Mouse (Mus musculus): ENCODE measurements around the gene Gpld1. TPM values are rescaled to one million over a fixed set of nuclear protein-coding genes. Genes with fewer than 3 reads are reported as not detected.

The Gpld1 gene
- polyA plus RNA-seq, 1 experiment from 2014 or later = 2.1 TPM

DNA sequence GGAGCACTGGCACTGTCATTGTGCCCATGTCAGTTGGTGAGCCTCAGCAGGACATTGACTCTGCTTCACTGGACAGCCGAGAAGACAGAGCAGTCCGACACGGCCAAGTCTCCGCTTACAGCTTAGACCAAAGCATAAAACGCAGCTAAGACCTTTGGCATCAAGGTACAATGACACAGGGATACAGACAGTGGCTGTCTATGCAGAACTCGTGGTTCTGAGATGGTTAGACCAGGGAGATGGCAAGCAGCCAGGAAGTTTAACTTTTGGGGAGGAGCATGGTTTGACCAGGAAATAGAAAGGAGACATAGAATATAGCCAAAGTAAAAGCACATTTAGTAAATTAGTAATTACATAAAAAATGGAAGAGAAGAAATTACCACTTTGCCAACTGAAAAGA, 46.1 kb downstream of the Gpld1 start:
- Histone ChIP-seq H3K4me2 (no peak overlapping the region), H3K4me1 (replicated peaks) (no peaks in the 10 kb centered on the region), H3K27me3 (no peaks in the 10 kb centered on the region), H3K36me3 (peaks cover 49% of the 10 kb centered on the region), H3K9ac (no peak overlapping the region), H3K4me3 (no peak overlapping the region), H3K9me3 (no peaks in the 10 kb centered on the region), H3K27ac (replicated peaks) (no peak overlapping the region)
- WGBS = 84% methylated on average over 6 of the region's 6 CpGs
- no peak for ATAC-seq (ENCODE audit: low read depth)

DNA sequence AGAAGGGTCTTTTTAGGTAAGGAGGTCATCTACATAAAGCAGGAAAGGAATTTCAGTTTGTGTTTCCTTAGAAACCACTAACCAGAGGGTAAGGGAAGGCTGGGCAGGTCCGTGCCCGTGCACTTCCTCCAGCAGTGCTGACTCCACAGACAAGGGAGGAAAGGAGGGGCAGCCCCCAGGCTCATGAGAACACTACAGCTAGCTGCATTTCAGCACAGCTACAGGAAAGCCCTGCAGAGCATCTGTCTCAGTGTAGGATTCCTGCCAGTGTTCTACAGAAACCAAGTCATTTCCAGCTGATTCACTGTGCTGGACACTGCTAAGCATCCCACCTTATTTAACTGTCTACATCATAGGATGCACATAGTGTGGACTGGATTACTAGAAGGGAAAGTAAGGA, 50.2 kb downstream of the Gpld1 start:
- no peaks in the 10 kb centered on the region for H3K9me3 ChIP-seq
- no peak overlapping the region for H3K9ac ChIP-seq
- ATAC-seq (ENCODE audit: low read depth) = no peak
- no peak overlapping the region for H3K4me3 ChIP-seq
- H3K4me2 ChIP-seq = no peak overlapping the region
- H3K4me1 ChIP-seq (replicated peaks) = no peaks in the 10 kb centered on the region
- peaks cover 85% of the 10 kb centered on the region for H3K36me3 ChIP-seq
- 31% methylated on average over 2 of the region's 2 CpGs for WGBS
- no peaks in the 10 kb centered on the region for H3K27me3 ChIP-seq
- no peak overlapping the region for H3K27ac ChIP-seq (replicated peaks)

DNA sequence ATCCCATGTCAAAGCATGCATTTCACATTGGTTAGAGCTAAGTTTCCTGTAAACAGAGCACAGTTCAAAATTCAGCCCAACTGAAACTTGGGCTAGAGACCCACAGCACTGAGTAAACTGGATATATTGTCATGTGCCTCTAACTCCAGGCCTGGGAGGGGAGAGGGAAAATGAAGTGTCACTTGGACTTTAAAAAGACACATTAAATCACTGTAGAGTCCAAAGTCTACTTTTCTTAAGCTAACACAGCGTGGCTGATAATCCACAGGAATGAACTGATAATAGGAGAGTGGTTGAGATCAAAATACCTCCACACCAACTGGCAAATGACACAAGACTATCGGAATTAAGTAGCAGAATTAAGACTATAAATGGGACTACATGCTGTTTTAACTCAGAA, 56.6 kb downstream of the Gpld1 start:
- Histone ChIP-seq H3K4me3 (no peak overlapping the region), H3K4me1 (replicated peaks) (no peaks in the 10 kb centered on the region), H3K9me3 (no peaks in the 10 kb centered on the region), H3K27me3 (no peaks in the 10 kb centered on the region), H3K4me2 (no peak overlapping the region), H3K9ac (no peak overlapping the region), H3K27ac (replicated peaks) (no peak overlapping the region), H3K36me3 (peaks cover 87% of the 10 kb centered on the region)
- 94% methylated on average over 2 of the region's 2 CpGs for WGBS
- ATAC-seq (ENCODE audit: low read depth) = no peak

- no peaks in the 10 kb centered on the region for H3K4me1 ChIP-seq (replicated peaks)
- no peak overlapping the region for H3K4me2 ChIP-seq
- H3K4me3 ChIP-seq = no peak overlapping the region
- no peak for ATAC-seq (ENCODE audit: low read depth)
- H3K9me3 ChIP-seq = no peaks in the 10 kb centered on the region
- H3K9ac ChIP-seq = no peak overlapping the region
- H3K27ac ChIP-seq (replicated peaks) = no peak overlapping the region
- no peaks in the 10 kb centered on the region for H3K27me3 ChIP-seq
- H3K36me3 ChIP-seq = peaks cover 75% of the 10 kb centered on the region
Observed at GRCm38 (mm10) chr13:25002965-25003364, 60.0 kb downstream of the Gpld1 start.

DNA sequence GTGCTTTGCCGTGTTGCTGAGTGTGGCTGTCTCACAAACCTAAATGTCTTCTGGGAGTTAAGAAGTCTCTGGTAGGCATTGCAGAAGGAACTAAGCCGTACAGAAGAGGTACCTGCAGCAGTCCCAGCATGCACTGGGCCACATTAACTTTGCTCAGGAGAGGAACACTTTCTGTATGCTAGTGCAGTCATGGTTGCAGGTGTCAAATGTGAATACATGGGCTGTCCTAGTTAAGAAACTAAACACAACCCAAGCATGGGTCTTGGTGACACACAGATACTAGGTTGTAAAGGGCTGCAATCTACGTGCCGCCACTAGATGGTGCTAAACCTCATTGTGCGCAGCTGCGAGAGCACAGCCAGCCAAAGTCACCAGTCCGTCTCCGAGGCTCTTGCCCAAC, 64.2 kb downstream of the Gpld1 start:
- H3K36me3 ChIP-seq = peaks cover 36% of the 10 kb centered on the region
- H3K27me3 ChIP-seq = no peaks in the 10 kb centered on the region
- H3K9me3 ChIP-seq = no peaks in the 10 kb centered on the region
- no peak overlapping the region for H3K4me2 ChIP-seq
- ATAC-seq (ENCODE audit: low read depth) = no peak
- no peak overlapping the region for H3K4me3 ChIP-seq
- no peaks in the 10 kb centered on the region for H3K4me1 ChIP-seq (replicated peaks)
- no peak overlapping the region for H3K27ac ChIP-seq (replicated peaks)
- 75% methylated on average over 7 of the region's 8 CpGs for WGBS
- H3K9ac ChIP-seq = no peak overlapping the region

GRCm38 (mm10) chr13:25018316-25018715, 75.4 kb downstream of the Gpld1 start:
- Histone ChIP-seq H3K9ac (peak overlapping the region; percentile 17; the same call in 1 of the 2 replicates), H3K27me3 (no peaks in the 10 kb centered on the region), H3K27ac (replicated peaks) (no peak overlapping the region), H3K36me3 (0 out of 2 replicates have a peak, but pooled peaks cover 8% of the 10 kb centered on the region), H3K4me3 (no peak overlapping the region), H3K9me3 (no peaks in the 10 kb centered on the region), H3K4me2 (peak overlapping the region; percentile 74), H3K4me1 (replicated peaks) (peaks cover 25% of the 10 kb centered on the region)
- WGBS = 90% methylated on average over 9 of the region's 9 CpGs
- no peak for ATAC-seq (ENCODE audit: low read depth)

- Histone ChIP-seq H3K4me3 (peak within 1 kb of the TSS; percentile 93), H3K27ac (replicated peaks) (peak within 1 kb of the TSS; percentile 87), H3K9ac (peak within 1 kb of the TSS; percentile 95), H3K4me2 (peak within 1 kb of the TSS; percentile 74), H3K4me1 (replicated peaks) (peaks cover 25% of the 10 kb centered on the region), H3K27me3 (no peaks in the 10 kb centered on the region), H3K9me3 (no peaks in the 10 kb centered on the region), H3K36me3 (0 out of 2 replicates have a peak, but pooled peaks cover 8% of the 10 kb centered on the region)
- WGBS = under 1% methylated on average over 77 of the region's 84 CpGs
- ATAC-seq (ENCODE audit: low read depth) = peak; percentile 94
Observed at GRCm38 (mm10) chr13:25019793-25020539, 77.0 kb downstream of the Gpld1 start, which contains the start of gene Mrs2. Mrs2 (minus strand) TSS chr13:25020379.

DNA sequence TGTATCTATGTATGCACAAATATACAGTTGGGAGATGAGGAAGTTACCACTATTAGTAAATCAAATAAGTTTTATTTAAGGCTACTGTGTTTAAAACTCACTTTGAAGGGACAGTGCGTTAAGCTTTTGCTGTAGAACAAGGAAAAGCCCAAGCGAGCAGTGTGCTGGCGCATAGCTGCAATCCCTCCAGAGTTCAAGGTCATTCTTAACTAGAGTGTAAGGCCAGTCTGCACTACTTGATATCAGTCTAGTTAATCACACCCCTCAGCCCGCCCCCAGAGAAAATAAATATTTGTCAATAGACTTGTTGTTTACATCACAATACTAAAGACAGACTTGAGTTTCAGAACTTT, 77.6 kb downstream of the Gpld1 start:
- no peaks in the 10 kb centered on the region for H3K9me3 ChIP-seq
- ATAC-seq (ENCODE audit: low read depth) = no peak; the same call in 1 of the 2 replicates
- H3K4me3 ChIP-seq = peak overlapping the region; percentile 93
- peaks cover 25% of the 10 kb centered on the region for H3K4me1 ChIP-seq (replicated peaks)
- 55% methylated on average over 4 of the region's 4 CpGs for WGBS
- peak overlapping the region; percentile 95 for H3K9ac ChIP-seq
- 0 out of 2 replicates have a peak, but pooled peaks cover 8% of the 10 kb centered on the region for H3K36me3 ChIP-seq
- no peaks in the 10 kb centered on the region for H3K27me3 ChIP-seq
- peak overlapping the region; percentile 74 for H3K4me2 ChIP-seq
- H3K27ac ChIP-seq (replicated peaks) = peak overlapping the region; percentile 87

GRCm38 (mm10) chr13:25022386-25022785, 79.4 kb downstream of the Gpld1 start:
- Histone ChIP-seq H3K4me2 (no peak overlapping the region), H3K27ac (replicated peaks) (no peak overlapping the region), H3K9me3 (no peaks in the 10 kb centered on the region), H3K9ac (no peak overlapping the region), H3K4me1 (replicated peaks) (peaks cover 25% of the 10 kb centered on the region), H3K27me3 (no peaks in the 10 kb centered on the region), H3K4me3 (no peak overlapping the region), H3K36me3 (0 out of 2 replicates have a peak, but pooled peaks cover 2% of the 10 kb centered on the region)
- no peak for ATAC-seq (ENCODE audit: low read depth)
- WGBS = 74% methylated on average over 4 of the region's 4 CpGs

- H3K4me2 ChIP-seq = no peak overlapping the region
- WGBS = 83% methylated on average over 3 of the region's 3 CpGs
- no peak overlapping the region for H3K4me3 ChIP-seq
- no peak for ATAC-seq (ENCODE audit: low read depth)
- H3K9ac ChIP-seq = no peak overlapping the region
- H3K36me3 ChIP-seq = no peaks in the 10 kb centered on the region
- H3K9me3 ChIP-seq = no peaks in the 10 kb centered on the region
- no peak overlapping the region for H3K27ac ChIP-seq (replicated peaks)
- H3K4me1 ChIP-seq (replicated peaks) = peaks cover 20% of the 10 kb centered on the region
- no peaks in the 10 kb centered on the region for H3K27me3 ChIP-seq
Observed at GRCm38 (mm10) chr13:25023129-25023528, 80.2 kb downstream of the Gpld1 start.

GRCm38 (mm10) chr13:25024655-25025054, 81.7 kb downstream of the Gpld1 start:
- Histone ChIP-seq H3K9ac (no peak overlapping the region), H3K4me2 (no peak overlapping the region), H3K4me3 (no peak overlapping the region), H3K27ac (replicated peaks) (no peak overlapping the region), H3K9me3 (no peaks in the 10 kb centered on the region), H3K4me1 (replicated peaks) (peaks cover 6% of the 10 kb centered on the region), H3K27me3 (no peaks in the 10 kb centered on the region), H3K36me3 (no peaks in the 10 kb centered on the region)
- no peak for ATAC-seq (ENCODE audit: low read depth)
- 29% methylated on average over 2 of the region's 2 CpGs for WGBS

DNA sequence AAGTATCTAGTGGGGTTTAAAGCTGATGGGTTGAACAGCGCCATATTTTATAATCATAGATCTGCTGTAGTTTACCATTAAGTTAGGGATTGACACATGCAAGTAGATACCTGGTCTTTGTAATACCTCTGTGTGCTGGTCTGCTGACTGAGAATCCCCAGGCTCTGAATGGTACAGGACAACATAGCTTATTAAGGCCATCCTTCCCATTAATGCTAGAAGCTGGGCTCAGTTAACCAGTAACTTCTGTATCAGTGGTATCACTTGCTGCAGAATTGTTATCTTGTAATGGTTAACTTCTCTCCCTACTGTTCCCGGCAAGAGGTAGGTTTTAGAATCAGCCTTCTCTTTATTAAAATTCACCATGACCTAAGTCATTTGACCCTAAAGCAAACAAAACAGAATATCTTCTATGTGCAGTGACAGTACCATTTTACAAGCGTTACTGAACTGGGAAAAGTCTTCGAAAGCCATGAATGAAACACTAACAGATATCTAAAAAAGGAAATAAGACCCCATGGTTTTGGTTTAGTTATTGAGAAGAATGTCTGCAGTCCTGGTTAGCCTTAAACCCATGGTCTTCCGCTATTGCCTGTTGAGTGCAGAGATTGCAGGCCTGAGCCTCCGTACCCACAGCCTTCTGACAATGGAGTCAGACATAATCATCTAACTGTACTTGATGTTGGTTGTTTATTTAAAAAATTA, 83.6 kb downstream of the Gpld1 start:
- H3K9me3 ChIP-seq = no peaks in the 10 kb centered on the region
- no peak for ATAC-seq (ENCODE audit: low read depth)
- H3K36me3 ChIP-seq = no peaks in the 10 kb centered on the region
- H3K4me3 ChIP-seq = no peak overlapping the region
- H3K9ac ChIP-seq = no peak overlapping the region
- H3K27ac ChIP-seq (replicated peaks) = no peak overlapping the region
- no peaks in the 10 kb centered on the region for H3K4me1 ChIP-seq (replicated peaks)
- no peak overlapping the region for H3K4me2 ChIP-seq
- H3K27me3 ChIP-seq = no peaks in the 10 kb centered on the region
- WGBS = 76% methylated on average over 6 of the region's 6 CpGs
